Mouse (Mus musculus) kidney, postnatal 25 days (tissue): ENCODE measurements around the gene Pts.
A peak's percentile ranks its signal among the peaks of the same experiment; 100 is the strongest.

ENCODE experiments used
- DNase-seq, 2 experiments: peaks; one replicate each; pipeline ENCODE4 v3.0.0; 2021; ENCODE audit warnings: mixed read lengths in 2 of 2

Gene Pts

DNA sequence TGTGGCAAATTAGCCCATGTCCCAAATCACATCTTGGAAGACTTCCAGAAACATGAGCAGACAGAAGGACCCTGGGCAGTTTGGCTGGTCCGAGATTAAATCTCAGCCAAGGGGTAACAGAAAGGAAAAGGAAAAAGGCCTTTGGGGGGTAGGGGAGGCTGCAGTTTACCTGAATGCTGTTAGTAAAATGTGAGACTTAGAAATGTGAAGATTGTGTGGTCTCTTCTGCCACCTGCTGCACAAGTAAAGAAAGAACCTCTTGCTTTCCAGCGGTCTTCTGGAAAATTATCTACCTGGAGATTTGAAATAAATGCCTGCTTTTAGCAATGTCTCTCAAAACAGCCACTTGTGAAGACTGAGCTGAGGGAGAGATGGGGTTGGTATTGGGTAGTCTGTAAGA is 2.4 kb upstream of the Pts start:
- peak; percentile 35 to 43 for DNase-seq

DNA sequence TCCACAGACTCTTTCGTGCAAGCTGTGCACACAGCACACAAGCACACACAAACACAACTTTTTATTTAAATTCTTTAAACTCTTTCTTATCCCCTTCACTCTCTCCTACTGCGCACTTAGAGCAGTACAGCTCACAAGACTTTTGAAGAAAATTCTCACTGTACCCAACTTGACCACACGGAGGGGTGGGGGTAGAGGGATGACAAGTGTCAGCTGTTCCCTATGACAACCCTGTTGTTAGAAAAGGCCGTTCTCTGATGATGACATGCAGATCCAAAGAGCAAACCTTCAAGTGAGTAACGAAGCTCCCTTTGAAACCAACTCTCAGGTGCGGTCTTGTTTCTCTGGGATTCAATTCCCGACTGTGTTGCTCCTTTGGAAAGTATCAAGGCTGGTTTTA is 664 bp downstream of the Pts start:
- no peak for DNase-seq

GRCm38 (mm10) chr9:50525585-50525984 is 2.9 kb downstream of the Pts start:
- DNase-seq = no peak

- peak in 1 of 2 experiments; percentile 29 for DNase-seq
Observed at GRCm38 (mm10) chr9:50524936-50525335, 3.6 kb downstream of the Pts start.

GRCm38 (mm10) chr9:50522574-50522973 is 6.0 kb downstream of the Pts start:
- no peak for DNase-seq

GRCm38 (mm10) chr9:50521562-50521961 is 7.0 kb downstream of the Pts start:
- no peak for DNase-seq

DNA sequence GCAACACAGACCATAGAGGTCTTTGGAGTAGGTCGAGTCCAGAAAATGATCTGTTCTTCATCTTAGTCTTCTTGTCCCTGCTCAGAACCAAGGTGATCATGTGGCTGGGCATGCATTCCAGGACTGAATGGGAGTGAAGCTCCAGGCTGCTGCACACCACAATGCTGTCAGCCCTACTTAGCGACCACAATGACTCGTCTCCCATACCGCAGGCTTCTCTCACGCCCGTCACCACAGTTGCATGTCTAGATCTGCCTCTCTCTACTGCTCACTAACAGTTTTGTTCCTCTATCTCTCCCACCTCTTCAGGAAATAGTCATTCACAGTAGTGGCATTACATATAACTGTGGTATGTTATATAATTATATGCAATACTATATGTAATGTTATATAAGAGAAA is 7.8 kb downstream of the Pts start:
- DNase-seq = no peak

GRCm38 (mm10) chr9:50518781-50519180 is 9.7 kb downstream of the Pts start:
- peak in 1 of 2 experiments; percentile 30 for DNase-seq

DNA sequence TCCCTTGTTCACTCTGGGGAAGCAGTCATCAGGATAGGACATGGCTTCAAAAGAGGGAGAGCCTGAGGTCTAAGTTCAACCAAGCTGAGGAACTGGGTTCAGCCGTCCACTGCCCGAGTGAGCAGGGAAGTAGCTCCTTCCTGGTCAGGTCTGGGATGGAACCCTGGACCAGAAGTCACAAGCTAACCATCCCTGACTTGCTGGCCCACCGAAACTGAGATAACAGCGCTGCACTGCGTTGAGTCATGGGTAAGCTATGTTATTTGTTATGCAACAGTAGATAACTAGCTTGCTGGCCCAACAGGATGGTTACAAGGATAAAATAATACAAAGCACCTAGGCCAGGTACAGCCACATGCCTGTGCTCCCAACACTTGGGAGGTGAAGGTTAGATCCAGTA is 13.1 kb downstream of the Pts start:
- DNase-seq = no peak

- DNase-seq = no peak
Observed at GRCm38 (mm10) chr9:50507570-50507969, 21.0 kb downstream of the Pts start.

GRCm38 (mm10) chr9:50505405-50505804 is 23.1 kb downstream of the Pts start:
- DNase-seq = no peak

- DNase-seq = no peak
Observed at GRCm38 (mm10) chr9:50502949-50503348, 25.6 kb downstream of the Pts start.

DNA sequence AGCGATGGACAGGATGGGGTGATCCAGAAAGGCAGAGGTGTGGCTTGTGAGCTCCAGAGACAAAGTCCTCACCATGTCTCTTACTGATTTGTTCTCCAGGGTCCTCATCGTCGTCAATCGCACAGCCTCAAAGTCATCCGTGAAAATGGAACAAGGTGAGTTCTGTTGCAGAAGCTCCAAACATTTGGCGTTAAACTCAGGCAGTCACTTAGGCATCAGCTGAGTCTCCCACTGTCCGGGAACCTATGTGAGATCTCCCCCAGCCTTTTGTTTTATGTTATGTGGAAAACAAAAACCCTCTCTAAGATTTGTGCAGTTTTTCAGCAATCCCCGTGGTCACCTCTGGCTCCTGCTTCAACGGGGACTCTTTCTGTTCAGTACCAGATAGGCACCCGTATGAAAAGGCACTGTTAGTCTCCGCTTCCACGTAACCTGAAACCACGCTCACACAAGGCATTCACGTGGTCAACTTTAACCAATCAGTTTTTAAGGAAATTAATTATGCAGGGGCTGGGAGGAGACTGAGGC is 27.5 kb downstream of the Pts start:
- DNase-seq = no peak

GRCm38 (mm10) chr9:50500467-50500973 is 28.0 kb downstream of the Pts start:
- DNase-seq = no peak

- DNase-seq = no peak
Observed at GRCm38 (mm10) chr9:50499781-50500180, 28.7 kb downstream of the Pts start.

DNA sequence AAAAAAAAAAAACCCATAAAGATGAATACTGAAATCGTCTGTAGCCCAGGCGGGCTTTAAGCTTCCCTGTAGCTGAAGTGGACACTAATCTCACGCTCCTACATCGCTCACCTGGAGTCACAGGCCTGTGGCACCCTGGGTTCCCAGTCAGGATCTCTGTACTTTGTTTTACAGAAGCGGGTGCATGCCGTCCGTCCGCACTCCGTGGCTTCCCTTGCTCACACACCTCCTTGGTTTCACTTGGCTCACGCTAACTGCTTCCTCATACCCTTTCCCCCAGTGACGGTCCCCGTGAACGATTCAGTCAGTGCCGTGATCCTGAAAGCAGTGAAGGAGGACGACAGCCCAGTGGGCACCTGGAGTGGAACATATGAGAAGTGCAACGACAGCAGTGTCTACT is 29.7 kb downstream of the Pts start:
- peak in 1 of 2 experiments; percentile 38 for DNase-seq

DNA sequence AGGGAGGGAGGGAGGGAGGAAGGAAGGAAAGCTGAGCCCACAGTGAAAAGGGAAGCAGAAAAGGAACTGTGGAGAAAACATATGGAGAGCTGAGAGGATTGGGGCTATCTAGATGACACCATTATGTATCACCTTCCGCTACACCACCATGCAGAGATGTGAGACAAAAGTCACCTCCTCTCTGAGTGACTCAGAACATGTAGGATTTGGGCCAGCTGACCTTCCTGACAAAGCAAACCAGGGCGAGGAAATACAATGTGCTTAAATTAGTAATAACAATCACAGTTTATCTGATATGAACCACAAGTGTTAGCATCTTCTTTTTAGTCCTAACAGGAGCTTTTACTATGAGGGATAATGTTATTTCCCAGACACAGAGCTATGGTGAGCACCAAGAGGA is 31.0 kb downstream of the Pts start:
- no peak for DNase-seq

GRCm38 (mm10) chr9:50497076-50497475 is 31.4 kb downstream of the Pts start:
- no peak for DNase-seq

DNA sequence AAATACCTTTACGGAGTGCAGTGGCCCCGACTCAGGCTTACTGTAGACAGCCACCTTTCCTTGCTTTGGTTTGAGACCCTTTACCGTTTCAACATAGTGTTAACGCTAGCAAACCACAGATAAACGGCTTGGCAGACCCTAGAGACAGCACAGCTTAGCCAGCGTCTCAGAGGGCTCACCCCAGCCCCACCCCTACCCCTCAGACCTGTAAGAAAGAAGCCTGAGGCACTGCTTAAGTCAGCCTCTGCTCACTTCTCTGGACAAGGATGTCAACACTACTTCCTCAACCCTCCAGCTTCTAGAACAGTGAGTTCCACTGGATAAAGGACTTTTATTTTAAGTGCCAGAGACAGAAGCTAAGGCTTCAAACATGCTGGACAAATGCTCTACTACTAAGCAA is 32.0 kb downstream of the Pts start:
- DNase-seq = no peak

GRCm38 (mm10) chr9:50496151-50496505 is 32.4 kb downstream of the Pts start:
- no peak for DNase-seq

DNA sequence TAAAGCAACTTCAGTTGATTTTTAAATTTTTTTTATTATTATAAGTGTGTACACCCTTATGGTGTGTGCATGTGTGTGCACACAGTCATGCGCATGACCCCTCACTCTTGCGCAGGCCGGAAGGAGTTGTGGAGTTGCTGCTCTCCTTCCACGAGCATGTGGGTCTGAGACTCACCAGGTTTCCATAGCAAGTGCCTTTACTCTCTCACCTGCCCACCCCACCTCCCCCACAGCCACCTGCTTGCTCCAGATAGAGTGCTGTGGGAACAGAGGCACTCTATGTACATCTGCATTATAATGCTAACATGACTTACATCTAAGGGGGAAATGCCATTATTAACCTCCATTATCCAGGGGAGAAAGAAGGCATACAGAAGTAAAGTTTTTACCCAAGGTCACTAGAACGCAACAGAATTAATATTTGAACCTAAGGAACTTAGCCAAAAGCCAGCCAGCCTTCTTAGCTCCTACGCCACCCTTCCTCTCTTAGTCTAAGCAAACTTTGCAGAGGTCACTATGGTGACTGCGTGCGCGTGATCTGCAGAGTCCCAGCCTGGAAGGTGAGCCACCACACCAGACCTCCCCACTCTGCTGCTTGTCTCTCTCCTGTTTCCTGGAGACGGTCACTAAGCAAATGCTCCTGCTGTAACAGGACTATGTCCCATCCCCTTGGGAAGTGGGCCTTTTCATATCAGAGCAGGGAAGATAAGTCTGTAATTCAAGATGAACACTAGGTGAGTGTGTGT is 32.9 kb downstream of the Pts start:
- peak; percentile 21 to 44 for DNase-seq

- DNase-seq = peak; percentile 43 to 58
Observed at GRCm38 (mm10) chr9:50494311-50494710, 34.2 kb downstream of the Pts start, which contains the start of gene Plet1. TSS of gene Plet1 (plus strand) at chr9:50494525.

GRCm38 (mm10) chr9:50493777-50494176 is 34.7 kb downstream of the Pts start:
- DNase-seq = no peak

DNA sequence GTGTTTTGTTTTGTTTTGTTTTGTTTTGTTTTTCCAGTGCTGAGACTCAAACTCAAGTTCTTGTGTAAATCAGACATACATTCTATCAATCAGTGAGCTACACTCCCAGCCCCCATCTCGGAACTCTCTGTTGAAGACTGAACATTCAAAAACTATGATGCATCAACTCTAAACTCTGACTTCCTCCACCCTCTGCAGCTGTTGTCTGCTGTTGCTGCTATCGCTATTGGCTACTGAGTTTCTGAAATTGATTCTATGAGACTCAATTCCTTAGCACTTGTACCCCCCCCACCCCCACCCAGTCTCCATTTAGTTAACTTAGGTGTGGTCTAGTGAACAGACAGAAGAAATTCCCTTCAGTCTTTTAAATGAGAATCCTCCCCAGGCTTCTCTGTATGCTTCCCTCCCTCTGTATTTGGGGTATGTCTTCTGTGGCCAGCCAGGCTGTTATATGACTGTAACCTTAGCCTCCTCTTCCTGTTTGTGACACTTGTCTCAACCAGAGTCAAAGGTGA is 36.9 kb downstream of the Pts start:
- no peak for DNase-seq
